Mouse (Mus musculus) adrenal gland, postnatal 36 days (tissue): ENCODE measurements at regions not wholly inside any gene's neighbourhood (a gene's known extent, or its start where the extent isn't known, plus 50 kb on each side); places are given as distances from the start of the nearest gene placed in this dataset.
"Not testable (repeated sequence)": the region's sequence is repeated elsewhere in the genome, so short reads cannot be mapped to it uniquely, and the experiment has no call there.

Source experiments
- DNase-seq, 2 experiments: peaks; one replicate each; pipeline ENCODE4 v3.0.0; 2021; ENCODE audit warnings: mixed read lengths in 1 of 2

DNA sequence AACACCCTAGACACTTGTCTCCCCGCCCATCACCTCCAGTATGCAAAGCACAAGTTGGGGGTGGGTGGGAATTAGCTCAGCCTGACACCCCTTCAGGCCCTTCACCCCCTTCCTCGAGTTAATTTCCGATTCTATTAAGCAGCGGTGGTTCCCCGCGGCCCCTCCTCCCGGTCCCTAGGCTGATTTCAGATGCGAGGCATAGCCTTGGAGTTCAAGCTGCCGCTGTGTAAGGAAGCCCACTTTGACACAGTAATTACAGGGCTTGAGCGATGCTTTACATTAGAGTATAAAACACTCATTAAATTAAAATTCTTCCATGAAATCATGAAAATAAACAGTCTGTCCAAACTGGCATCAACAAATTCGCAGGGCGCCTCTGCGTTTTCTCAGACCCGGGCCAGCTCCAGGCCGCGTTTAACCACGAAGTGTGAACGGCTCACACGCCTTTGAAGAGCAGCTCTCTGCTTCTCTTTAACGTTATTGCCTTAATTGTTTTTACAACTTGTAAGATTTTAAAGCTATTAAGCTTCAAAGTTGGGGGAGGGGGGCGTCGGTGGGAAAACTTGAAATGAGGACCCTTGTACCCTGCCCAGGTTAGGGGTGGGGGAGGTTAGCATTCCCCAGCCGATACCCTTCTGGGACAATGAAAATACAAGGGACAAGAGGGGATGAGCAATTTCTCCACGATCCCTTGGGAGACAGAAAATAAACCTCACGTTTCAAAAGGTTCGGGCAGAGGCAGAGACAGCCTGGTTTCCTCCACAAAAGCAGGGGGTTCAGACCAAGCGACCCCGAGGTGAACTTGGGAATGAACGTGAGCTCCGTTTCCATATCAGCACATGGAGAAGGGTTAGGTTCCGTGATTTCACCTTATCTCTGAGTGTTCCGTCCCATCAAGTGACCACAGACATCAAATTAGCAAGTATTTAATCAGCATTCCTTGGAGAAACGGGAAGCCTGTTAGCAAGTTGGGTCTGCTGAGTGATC is 114.4 kb downstream of the Dicer1 start:
- DNase-seq = no peak

DNA sequence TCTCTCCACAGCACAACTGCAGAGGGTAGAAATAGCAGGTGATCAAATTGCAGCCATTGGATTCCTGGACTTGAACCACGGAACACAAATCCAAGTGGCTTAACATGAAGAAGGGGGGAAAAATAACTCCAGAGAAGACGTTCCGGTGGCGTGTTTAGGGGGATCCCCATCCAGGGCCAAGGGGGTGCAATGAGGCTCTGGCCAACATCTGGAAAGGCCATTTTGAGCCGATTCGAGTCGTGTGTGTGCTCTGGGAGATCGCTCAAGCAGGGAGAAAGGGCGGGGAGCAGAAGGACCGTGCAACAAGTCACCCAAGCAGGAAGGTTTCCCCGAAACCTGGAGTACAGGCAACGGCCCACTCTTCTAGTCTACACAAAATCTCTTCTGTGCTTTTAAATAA is 115.3 kb downstream of the Dicer1 start:
- no peak for DNase-seq

DNA sequence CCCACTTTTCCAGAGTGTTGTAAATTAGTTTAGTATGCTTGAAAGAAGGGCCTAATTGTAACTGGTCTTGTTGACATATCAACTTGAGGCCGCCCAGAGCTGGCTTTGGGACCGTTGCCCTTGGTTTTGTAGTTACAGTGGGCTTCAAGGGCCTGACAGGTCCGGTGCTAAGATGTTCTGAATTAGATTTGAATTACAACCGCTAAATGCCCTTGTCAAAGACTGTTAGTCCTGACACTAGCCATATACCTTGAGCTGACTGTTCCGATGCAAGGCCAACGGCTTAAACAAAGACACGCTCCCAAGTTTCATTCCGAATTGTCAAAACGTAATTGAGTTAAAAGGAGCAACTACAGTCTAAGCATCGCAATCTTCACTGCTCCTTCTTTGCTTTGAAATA is 116.9 kb downstream of the Dicer1 start:
- DNase-seq = no peak

DNA sequence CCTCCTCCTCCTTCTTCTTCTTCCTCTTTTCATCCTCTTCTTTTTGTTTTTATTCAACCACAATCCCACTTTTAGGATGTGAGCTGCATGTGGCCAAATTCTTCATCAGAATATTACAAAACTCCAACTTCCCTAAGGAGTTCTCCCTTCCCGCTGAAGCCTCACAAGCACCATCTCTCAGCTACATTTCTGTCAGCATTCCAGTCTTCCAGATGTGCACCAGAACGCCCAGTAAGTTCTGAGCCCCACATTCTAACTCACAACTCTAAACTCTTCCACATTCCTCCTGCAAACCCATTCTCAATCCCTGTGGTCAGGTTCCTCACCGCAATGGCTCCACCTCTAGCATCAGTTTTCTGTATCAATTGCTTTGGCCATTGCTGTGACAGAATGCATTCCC is 121.2 kb downstream of the Dicer1 start:
- no peak for DNase-seq

DNA sequence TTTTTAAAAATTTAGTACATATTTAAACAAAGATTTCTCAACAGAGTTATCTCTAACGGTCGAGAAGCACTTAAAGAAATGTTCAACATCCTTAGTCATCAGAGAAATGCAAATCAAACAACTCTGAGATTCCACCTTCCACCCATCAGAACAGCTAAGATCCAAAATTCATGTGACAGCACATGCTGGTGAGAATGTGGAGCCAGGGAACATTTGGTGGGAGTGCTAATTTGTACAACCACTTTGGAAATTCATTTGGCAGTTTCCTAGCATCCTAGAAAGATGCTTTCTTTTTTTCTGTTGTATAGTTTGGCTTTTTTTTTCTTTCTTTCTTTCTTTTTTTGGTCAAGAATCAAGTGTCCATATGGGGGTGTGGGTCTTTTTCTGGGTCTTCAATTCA is 122.3 kb downstream of the Dicer1 start:
- no peak for DNase-seq

DNA sequence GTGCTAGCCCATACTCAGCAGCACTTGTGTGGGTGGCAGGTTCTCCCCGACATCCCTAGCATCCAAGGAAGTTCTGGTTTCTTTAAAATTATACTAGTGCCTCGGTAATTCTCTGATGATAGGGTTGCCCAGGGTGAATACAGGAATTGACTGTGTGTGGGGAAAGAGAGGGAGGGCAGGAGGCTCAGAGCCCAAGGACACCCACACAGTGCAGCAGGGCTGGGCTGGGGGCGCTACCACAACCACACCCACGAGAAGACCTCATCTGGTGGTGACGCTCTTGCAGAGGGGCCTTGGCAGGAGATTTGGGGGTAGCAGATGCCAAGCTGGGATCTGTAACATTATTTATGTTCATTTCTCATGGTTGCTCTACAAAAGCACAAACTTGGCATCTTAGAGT is 125.7 kb downstream of the Dicer1 start:
- DNase-seq = no peak

DNA sequence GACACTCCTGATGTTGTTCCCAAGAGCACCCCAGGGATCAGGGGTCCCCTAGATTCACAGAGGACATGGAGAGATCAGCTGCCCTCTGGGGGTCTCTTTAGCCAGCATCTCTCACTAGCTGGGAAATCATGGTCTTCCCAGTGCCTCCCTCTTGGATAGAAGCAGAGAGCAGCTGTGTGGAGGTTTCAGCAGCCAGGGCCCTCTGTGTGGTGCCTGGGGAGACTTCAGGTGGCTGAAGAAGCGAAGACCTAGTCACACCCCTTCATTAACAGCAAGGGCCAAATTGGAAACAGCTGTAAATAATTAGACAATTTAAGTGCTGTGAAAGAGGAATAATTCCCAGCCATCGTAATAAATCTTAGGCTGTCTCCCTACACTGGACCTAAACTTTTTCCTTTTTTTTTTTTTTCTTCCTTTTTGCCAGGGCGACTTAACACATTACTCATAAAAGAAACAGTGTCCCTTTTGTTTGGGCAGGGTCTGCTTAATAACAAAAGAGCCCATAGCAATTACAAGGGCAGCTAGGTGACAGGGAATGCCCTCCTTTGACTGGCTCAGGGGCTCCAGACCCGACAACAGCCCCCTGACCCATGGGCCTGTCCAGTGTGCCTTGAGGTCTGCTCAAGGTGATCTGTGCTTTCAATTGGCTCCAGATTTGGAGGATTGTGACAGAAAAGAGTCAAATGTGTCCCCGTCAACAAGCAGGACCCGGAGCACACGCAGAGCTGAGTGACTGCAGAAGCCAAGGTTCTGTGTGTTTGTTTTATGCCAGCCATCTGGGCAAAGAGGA is 127.7 kb downstream of the Dicer1 start:
- DNase-seq = no peak

DNA sequence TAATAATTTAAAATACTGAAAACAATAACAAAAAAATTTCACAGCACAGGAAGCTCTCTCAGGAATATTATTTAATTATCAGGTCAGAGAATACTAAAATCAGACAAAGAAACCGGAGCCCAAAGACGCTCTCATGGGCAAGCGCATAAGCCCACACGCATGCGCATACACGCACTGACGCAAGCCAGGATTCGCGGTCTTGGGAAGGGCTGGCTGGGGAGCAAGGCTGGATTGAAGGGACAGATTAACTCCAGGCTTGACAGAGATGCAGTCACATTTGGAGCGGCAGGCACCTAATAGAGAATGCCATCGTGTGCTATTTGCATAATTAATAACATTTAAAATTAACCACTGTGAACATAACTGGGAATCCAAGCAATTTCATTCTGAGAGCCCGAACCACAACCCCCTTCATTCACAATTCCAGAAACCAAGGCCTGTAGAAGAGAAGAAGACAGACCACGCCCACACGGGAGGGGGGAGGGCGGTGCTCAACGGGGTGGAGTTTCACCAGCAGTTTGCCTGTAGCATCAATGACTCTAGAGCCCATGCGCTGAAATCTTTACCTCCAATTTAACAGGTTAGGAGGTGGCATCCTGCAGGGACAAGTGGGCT is 134.5 kb downstream of the Dicer1 start:
- DNase-seq = peak; percentile 58 to 63

DNA sequence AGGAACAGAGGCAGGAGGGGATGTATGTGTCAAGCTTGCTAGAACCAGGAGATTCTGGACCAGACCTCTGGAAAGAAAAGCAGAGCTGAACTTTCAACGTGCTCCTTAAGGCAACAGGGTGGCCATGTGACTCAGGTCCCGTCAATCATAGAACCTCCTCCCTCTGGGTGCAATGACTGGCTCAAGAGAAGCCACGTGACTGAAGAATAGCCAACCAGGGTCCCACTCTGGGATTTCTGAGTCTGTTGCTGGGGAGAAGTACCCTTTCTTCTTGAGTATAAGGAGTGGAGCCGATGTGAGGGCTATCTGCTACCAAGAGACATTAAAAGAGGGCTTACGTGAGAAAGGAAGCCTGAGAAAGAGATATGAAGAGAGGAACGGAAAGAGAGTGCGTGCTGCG is 137.5 kb downstream of the Dicer1 start:
- peak in 1 of 2 experiments; percentile 10 for DNase-seq

DNA sequence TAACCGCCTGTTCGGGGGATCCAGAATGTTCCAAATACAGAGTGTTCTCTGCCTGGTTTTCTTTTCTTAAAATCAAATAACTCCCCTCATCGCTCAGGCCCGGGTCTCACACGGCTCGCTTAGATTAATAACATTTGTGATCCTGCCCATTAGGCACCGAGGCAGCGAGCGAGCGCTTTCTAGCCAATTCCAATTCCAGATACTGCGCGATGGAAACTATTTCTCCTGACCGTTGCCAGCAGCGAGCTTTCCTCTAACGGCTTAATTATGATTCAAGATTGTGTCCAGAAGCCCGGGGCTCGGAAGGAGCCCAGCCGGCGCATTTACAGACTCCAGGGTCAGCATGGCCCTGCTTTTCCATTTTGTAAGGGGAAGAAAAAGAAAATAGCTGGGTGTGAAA is 136.6 kb upstream of the Gsc start:
- no peak for DNase-seq

DNA sequence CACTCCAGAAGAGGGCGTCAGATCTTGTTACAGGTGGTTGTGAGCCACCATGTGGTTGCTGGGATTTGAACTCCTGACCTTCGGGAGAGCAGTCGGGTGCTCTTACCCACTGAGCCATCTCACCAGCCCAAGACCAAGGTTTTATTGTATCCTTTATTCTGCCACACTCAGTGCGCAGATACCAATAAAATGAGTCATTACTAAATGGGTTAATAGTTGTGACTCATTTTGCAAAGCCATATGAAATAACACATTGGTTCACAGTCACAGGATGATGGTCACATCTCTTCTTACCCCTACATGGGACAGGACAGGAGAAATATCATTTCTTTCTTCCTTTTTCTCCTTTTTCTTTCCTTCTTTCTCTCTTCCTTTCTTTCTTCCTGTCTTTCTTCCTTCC is 135.8 kb upstream of the Gsc start:
- not testable (repeated sequence) for DNase-seq

DNA sequence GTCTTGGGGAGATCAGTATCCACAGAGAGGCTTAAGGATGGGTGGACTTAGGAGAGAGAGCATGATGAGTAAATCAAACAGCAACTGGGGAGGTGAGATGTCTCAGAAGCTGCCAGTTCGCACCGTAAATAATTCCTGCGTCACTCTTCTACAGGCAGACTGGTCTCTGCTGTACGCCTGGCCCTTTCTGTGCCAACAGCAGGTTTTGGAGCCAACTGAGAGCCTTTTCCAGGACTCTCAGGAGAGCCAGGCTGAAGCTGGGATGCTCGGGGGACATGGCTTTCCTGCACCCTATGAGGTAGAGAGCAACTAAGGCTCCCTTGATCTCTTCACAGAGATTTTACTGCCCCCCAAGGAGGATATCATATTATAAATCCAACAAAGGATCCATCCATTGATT is 134.3 kb upstream of the Gsc start:
- no peak for DNase-seq

DNA sequence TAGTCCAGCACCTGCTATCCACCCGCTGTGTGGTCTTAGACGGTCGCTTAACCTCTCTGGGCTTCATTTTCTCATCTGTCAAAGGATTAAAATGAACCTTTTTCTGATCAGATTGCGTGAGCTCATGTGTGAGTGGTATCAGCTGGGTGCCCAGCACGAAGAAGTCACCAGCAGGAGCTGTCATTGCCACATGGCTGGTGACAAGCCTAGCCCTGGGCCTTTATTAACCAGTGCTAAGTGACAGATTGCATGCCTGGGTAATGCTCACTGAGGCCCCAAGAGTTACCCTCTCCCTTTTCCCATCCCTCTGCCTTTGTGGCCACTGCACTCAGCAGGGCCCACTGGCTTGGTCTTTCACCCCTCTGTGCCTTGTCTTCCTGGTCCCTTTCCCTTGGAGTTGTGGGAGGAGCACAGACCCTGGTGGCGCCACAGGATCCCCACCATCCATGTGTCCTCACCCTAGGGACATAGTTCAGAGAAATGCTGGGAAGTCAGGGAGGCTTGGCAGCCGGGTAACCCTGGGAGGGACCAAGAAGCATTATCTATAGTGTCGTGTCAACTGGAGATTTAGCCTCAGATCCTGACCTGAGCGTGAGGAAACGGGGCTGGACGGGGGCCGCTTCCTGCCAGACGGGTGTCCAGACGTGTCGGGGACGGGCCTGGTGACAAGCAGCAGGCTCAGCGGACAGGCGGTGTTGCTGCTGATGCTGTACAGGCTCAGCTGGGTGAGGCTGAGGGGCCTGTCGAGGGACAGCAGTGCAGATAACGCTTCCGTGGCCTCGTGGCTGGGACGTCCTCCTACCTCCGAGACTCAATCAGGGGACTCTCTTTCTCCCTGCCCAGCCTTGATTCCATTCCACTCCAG is 132.6 kb upstream of the Gsc start:
- no peak for DNase-seq

DNA sequence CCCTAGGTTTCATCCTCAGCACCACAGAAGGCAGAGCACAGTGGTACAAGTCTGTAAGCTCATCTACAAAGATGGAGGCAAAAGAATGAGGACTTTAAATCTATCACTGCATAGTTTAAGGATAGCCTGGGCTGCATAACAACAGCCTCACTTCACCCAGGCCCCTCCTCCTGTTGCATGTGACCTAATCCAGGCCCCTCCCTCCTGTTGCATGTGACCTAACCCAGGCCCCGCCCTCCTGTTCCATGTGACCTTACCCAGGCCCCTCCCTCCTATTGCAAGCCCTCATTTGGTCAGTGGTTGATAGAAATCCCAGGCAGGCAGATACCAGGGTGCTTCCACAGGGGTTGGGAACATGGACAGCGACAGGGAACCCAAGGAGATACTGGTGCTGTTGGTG is 124.9 kb upstream of the Gsc start:
- DNase-seq = no peak

DNA sequence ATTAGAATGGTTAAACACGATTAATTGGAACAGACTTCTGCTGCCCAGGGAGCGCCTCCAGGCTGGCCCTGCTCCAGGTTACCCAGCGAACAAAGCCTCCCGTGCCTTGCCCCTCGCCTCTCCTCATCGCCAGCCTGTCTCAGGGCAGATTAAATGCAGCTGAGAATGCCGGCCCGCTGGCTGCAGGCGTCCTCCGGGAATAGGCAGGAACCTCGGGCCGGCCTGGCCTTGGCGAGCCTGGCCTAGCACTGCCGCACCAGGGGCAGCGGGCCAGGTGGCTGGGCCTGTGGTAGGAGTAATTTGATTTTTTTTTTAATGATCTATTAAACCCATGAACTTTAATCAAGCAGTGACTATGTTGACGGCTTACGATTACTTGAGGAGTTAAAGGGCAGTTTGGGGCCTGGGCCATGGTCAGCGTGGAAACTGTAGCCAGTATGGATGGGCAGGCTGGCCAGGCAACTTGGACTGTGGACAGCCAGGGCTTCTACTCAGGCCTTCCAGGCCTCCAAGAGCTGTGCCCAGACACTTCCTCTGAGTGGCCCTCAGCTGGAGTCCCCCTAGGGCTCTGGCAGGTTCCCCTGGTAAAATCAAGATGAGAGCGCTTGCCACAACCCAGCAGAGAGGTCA is 120.5 kb upstream of the Gsc start:
- DNase-seq = peak; percentile 54 to 72

DNA sequence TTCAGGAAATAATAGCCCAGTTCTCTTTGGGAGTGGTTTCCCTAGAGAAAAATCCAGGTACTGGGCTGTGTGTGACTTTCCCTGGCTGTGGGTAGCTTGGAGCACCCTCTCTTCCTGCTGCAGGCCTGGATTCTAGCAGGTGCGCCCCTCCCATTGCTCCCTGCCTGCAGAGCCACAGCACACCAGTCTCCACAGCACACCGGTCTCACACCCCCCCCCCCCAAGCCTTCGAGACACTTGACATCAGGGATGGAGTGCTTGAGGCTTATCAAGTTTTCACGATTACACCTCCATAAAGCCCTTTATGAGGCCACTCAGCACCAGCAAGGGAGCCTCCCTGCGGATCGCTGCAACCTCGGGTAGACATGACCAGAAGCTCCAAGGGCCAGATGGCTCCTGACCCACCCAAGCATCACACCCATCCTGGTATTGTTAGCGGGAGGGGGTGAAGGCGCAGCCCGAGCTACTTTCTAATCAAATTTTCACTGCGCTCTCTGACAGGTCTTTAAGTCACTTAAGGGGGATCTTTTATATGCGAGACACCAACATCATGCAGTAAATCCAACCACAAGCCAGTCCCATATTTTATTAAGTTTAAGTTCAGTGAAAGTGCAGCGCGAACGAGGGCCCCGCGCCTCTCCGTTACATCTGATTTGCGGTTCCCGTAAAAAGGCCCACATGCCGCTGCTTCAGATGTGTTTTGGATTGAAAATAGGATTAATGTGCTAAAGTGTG is 119.8 kb upstream of the Gsc start:
- no peak for DNase-seq

DNA sequence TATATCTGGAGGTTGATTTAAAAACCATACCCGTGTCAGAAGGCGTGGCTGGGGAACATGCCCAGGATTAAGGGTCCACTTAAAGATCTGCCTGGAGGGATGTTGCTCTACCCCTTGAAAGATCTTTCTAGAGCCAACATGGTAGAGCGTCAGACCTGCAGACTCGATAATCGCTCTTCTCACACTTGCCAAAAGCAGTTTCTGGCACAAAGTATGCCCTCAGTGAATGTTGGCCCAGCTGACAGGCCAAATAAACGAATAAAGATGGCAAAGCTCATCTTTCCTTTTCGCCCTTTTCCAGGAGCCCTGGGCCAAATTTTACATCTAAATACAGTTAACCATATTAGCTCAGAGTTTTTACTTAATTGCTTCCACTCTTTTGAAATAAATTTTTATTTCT is 118.4 kb upstream of the Gsc start:
- no peak for DNase-seq

DNA sequence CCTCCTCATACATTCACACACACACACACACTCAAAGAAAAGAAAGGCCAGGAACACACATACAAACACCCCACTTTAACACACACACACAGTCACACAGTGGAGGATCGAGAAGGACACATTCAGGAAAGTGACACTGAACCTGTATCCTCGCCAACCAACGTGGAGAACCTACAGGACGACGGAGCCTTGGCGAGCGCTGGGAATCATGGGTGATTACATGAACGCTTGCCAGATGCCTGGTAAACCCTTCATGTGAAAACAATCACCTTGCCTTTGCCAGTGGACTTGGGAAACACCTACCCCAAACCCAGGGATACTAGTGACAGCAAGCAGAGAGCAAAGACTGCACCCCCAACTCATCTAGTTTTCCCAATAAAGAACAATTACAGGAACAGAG is 117.2 kb upstream of the Gsc start:
- DNase-seq = no peak

DNA sequence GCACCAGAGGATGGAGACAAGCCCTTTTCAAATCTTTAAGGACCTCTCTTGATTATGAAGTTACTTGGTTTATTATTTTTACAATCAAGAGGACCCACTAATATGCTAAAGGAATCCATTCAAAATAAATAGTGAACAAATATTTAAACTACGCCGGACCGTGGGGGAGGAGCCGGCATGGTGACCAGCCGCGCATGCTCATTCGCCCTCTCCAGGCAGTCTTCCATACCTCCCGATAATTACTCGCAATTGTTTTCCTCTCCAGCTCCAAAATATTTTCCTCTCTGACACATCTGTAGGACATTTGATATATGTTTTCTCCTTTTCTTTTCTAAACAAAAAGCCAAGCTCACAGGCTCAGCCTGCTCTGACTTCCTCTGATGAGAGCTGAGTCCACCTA is 111.3 kb upstream of the Gsc start:
- no peak for DNase-seq

DNA sequence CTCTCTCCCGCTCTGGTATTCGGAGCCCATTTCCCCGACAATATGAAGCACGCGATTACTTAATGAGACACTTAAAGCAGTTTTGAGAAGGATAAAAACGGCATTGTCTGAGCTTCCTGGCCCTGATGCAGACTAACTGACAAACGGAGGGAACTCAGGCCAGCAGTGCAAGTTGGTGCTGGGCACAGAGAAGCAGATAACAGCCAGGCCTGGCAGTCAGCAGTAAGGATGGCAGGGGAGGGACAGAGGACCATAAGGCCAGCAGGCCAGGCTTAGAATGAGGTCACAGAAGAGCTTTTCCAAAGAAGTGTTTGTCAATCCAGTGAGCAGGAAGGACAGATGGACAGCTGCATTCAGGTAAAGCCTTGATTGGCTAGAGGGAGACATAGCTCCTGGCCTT is 107.7 kb upstream of the Gsc start:
- no peak for DNase-seq

DNA sequence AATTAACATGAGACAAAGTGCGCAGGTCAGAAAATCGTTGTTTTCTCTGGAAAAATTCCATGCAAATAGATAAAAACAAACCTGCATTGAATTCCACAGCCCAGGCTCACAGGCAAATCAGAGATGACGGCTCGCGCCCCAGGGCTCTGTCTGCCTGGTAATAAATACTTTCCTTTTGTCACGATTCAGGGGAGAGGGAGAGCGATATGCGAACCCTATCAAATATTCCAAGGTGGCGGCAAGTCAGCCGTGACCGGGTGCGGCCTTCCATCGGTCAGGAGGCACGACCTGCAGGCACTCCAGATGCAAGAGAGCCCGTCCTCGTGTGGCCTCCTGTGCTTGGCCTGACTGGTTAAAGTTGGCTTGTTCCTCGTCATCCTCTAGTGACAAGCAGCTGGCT is 94.5 kb upstream of the Gsc start:
- peak; percentile 8 to 10 for DNase-seq
